Mouse (Mus musculus): ENCODE results near the gene Sms. TPM values are rescaled to one million over a fixed set of nuclear protein-coding genes. Genes with fewer than 3 reads are reported as not detected.
A peak's percentile ranks its signal among the peaks of the same experiment; 100 is the strongest.

The Sms gene
- total RNA-seq (2012; rRNA removed) = 82.0 and 90.8 TPM in 2 replicates

GRCm38 (mm10) chrX:157491944-157492726 lies at the start of gene Sms:
Gene Sms, minus strand, starts transcription at chrX:157492287.
- Histone ChIP-seq H3K9ac (ENCODE audit: insufficient read depth, low read depth, low read length, poor library complexity, severe bottlenecking) (peak within 1 kb of the TSS; percentile 94), H3K9me3 (ENCODE audit: control insufficient read depth, insufficient read depth, low read depth, low read length) (no peaks in the 10 kb centered on the region), H3K4me1 (ENCODE audit: control insufficient read depth in 2 of 2, insufficient read depth in 2 of 2, low read length in 2 of 2, poor library complexity in 1 of 2) (0 out of 4 replicates have a peak, but pooled peaks cover 1 to 3% of the 10 kb centered on the region in 2 experiments), H3K36me3 (ENCODE audit: control insufficient read depth, insufficient read depth, low read length, poor library complexity, severe bottlenecking) (no peaks in the 10 kb centered on the region), H3K27ac (ENCODE audit: insufficient read depth, low read depth, low read length, poor library complexity, severe bottlenecking) (peak within 1 kb of the TSS; percentile 84), H3K4me3 (ENCODE audit: insufficient read depth in 1 of 2, low read depth in 1 of 2, low read length in 2 of 2, poor library complexity in 1 of 2, severe bottlenecking in 1 of 2) (peak within 1 kb of the TSS; percentile 75 to 98)
- no peak for TF ChIP-seq MAFK (IDR thresholded peaks at IDR 0.05; ENCODE audit: insufficient read depth, low read depth, low read length)
- TF ChIP-seq ZNF384 (IDR thresholded peaks at IDR 0.05; ENCODE audit: low read depth, low read length) = no peak
- TF ChIP-seq ZC3H11A (IDR thresholded peaks at IDR 0.05; ENCODE audit: borderline replicate concordance, low read depth, low read length) = no peak
- TF ChIP-seq CHD2 (IDR thresholded peaks at IDR 0.05; ENCODE audit: low read depth, low read length) = no peak
- no peak for TF ChIP-seq HCFC1 (IDR thresholded peaks at IDR 0.05; ENCODE audit: borderline replicate concordance, insufficient read depth, low read length)
- peak; percentile 59 for DNase-seq (ENCODE audit: low read depth, low spot score)
- in situ Hi-C loops (cut with MboI; ENCODE audit: low sequenced_read_pairs in 2 of 2, unreplicated experiment in 2 of 2) = no loop called here

GRCm38 (mm10) chrX:157506400-157506799 lies 14.3 kb upstream of the Sms start:
- no peaks in the 10 kb centered on the region for H3K36me3 ChIP-seq (ENCODE audit: control insufficient read depth, insufficient read depth, low read length, poor library complexity, severe bottlenecking)

GRCm38 (mm10) chrX:157504506-157504905 lies 12.4 kb upstream of the Sms start:
- in situ Hi-C loops (cut with MboI; ENCODE audit: low sequenced_read_pairs in 2 of 2, unreplicated experiment in 2 of 2) = no loop called here
- Histone ChIP-seq H3K4me1 (ENCODE audit: control insufficient read depth in 2 of 2, insufficient read depth in 2 of 2, low read length in 2 of 2, poor library complexity in 1 of 2) (no peaks in the 10 kb centered on the region), H3K9me3 (ENCODE audit: control insufficient read depth, insufficient read depth, low read depth, low read length) (no peaks in the 10 kb centered on the region), H3K9ac (ENCODE audit: insufficient read depth, low read depth, low read length, poor library complexity, severe bottlenecking) (no peak overlapping the region), H3K27ac (ENCODE audit: insufficient read depth, low read depth, low read length, poor library complexity, severe bottlenecking) (no peak overlapping the region), H3K4me3 (ENCODE audit: insufficient read depth in 1 of 2, low read depth in 1 of 2, low read length in 2 of 2, poor library complexity in 1 of 2, severe bottlenecking in 1 of 2) (no peak overlapping the region), H3K36me3 (ENCODE audit: control insufficient read depth, insufficient read depth, low read length, poor library complexity, severe bottlenecking) (no peaks in the 10 kb centered on the region)
- DNase-seq (ENCODE audit: low read depth, low spot score) = no peak
- TF ChIP-seq MAFK (IDR thresholded peaks at IDR 0.05; ENCODE audit: insufficient read depth, low read depth, low read length) (no peak), ZC3H11A (IDR thresholded peaks at IDR 0.05; ENCODE audit: borderline replicate concordance, low read depth, low read length) (no peak), ZNF384 (IDR thresholded peaks at IDR 0.05; ENCODE audit: low read depth, low read length) (no peak), HCFC1 (IDR thresholded peaks at IDR 0.05; ENCODE audit: borderline replicate concordance, insufficient read depth, low read length) (no peak), CHD2 (IDR thresholded peaks at IDR 0.05; ENCODE audit: low read depth, low read length) (no peak)

More at GRCm38 (mm10) chrX:157506400-157506799, 14.3 kb upstream of the Sms start:
- no peak overlapping the region for H3K27ac ChIP-seq (ENCODE audit: insufficient read depth, low read depth, low read length, poor library complexity, severe bottlenecking)
- H3K9me3 ChIP-seq (ENCODE audit: control insufficient read depth, insufficient read depth, low read depth, low read length) = no peaks in the 10 kb centered on the region
- H3K9ac ChIP-seq (ENCODE audit: insufficient read depth, low read depth, low read length, poor library complexity, severe bottlenecking) = no peak overlapping the region
- H3K4me1 ChIP-seq (ENCODE audit: control insufficient read depth in 2 of 2, insufficient read depth in 2 of 2, low read length in 2 of 2, poor library complexity in 1 of 2) = no peaks in the 10 kb centered on the region
- no peak overlapping the region for H3K4me3 ChIP-seq (ENCODE audit: insufficient read depth in 1 of 2, low read depth in 1 of 2, low read length in 2 of 2, poor library complexity in 1 of 2, severe bottlenecking in 1 of 2)
- DNase-seq (ENCODE audit: low read depth, low spot score) = no peak
- TF ChIP-seq MAFK (IDR thresholded peaks at IDR 0.05; ENCODE audit: insufficient read depth, low read depth, low read length) (no peak), HCFC1 (IDR thresholded peaks at IDR 0.05; ENCODE audit: borderline replicate concordance, insufficient read depth, low read length) (no peak), ZNF384 (IDR thresholded peaks at IDR 0.05; ENCODE audit: low read depth, low read length) (no peak), CHD2 (IDR thresholded peaks at IDR 0.05; ENCODE audit: low read depth, low read length) (no peak), ZC3H11A (IDR thresholded peaks at IDR 0.05; ENCODE audit: borderline replicate concordance, low read depth, low read length) (no peak)
- in situ Hi-C loops (cut with MboI; ENCODE audit: low sequenced_read_pairs in 2 of 2, unreplicated experiment in 2 of 2) = no loop called here

GRCm38 (mm10) chrX:157501871-157502270 lies 9.8 kb upstream of the Sms start:
- no peak for DNase-seq (ENCODE audit: low read depth, low spot score)
- Histone ChIP-seq H3K4me1 (ENCODE audit: control insufficient read depth in 2 of 2, insufficient read depth in 2 of 2, low read length in 2 of 2, poor library complexity in 1 of 2) (no peaks in the 10 kb centered on the region), H3K9ac (ENCODE audit: insufficient read depth, low read depth, low read length, poor library complexity, severe bottlenecking) (no peak overlapping the region), H3K4me3 (ENCODE audit: insufficient read depth in 1 of 2, low read depth in 1 of 2, low read length in 2 of 2, poor library complexity in 1 of 2, severe bottlenecking in 1 of 2) (no peak overlapping the region), H3K9me3 (ENCODE audit: control insufficient read depth, insufficient read depth, low read depth, low read length) (no peaks in the 10 kb centered on the region), H3K27ac (ENCODE audit: insufficient read depth, low read depth, low read length, poor library complexity, severe bottlenecking) (no peak overlapping the region), H3K36me3 (ENCODE audit: control insufficient read depth, insufficient read depth, low read length, poor library complexity, severe bottlenecking) (no peaks in the 10 kb centered on the region)
- no peak for TF ChIP-seq CHD2 (IDR thresholded peaks at IDR 0.05; ENCODE audit: low read depth, low read length)
- no peak for TF ChIP-seq MAFK (IDR thresholded peaks at IDR 0.05; ENCODE audit: insufficient read depth, low read depth, low read length)
- no peak for TF ChIP-seq ZC3H11A (IDR thresholded peaks at IDR 0.05; ENCODE audit: borderline replicate concordance, low read depth, low read length)
- no peak for TF ChIP-seq HCFC1 (IDR thresholded peaks at IDR 0.05; ENCODE audit: borderline replicate concordance, insufficient read depth, low read length)
- TF ChIP-seq ZNF384 (IDR thresholded peaks at IDR 0.05; ENCODE audit: low read depth, low read length) = no peak
- in situ Hi-C loops (cut with MboI; ENCODE audit: low sequenced_read_pairs in 2 of 2, unreplicated experiment in 2 of 2) = no loop called here

Data from ES-E14 (cell line).